Mouse (Mus musculus): Measurements from ENCODE around the gene Dnah17.

The Dnah17 gene

DNA sequence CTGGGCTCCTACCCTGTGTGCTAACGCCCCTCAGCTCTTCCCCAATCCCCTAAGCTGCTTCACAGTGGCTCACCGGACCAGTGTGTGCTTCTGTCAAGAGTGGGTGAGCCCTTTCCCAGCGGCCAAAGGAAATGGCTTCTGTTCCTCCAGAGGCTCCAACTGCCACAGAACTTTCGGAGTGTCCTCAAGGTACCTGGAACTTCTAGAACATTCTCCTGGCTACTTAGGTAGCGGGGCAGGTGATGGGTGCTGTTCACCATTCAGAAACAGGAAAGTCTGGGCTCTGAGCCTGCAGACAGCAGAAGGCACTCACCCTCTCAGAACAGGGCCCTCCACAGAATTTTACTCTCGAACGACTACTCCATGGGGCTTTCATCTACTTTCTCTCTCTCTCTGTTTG, at the start of gene Dnah17:
TSS of gene Dnah17 (minus strand) at position 101 of the 400 bp plus-strand sequence.
- DNase-seq (ENCODE audit: low read depth, low spot score) = no peak

DNA sequence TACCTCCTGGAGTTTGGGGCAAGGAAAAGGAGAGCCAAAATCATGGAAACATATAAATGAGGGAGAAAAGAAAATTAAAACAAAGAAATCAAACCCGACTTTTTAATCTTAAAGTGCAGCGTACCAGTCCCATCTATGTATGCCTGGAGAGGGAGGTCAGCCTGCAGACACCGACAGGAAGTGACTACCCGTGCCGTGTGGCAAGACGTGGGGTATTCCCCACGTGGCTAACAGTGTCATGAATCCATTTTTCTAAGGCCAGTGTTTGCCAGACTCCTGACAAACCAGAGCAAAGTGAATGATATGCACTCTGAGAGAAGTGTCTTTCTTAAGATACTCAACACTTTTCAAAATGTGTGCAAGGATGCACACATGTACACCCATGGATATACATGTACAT, 49.8 kb upstream of the Dnah17 start:
- DNase-seq (ENCODE audit: low read depth, low spot score) = no peak

DNA sequence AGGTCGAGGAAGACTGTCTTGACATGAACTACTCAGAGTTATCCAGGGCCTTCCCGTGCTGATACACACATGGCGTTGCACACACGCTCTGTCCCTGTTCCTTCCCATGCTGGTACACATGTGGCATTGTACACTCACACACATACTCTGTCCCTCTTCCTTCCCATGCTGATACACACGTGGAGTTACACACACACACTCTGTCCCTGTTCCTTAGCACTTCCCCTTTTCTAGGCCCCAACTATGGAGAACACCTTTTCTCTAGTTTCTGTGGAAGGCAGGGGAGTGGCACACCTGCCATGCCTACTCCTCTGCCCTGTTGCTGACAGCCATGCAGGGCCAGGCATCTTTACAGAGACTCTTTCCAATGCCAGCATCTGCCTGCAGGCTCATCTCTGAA, 47.8 kb upstream of the Dnah17 start:
- DNase-seq (ENCODE audit: low read depth, low spot score) = no peak

DNA sequence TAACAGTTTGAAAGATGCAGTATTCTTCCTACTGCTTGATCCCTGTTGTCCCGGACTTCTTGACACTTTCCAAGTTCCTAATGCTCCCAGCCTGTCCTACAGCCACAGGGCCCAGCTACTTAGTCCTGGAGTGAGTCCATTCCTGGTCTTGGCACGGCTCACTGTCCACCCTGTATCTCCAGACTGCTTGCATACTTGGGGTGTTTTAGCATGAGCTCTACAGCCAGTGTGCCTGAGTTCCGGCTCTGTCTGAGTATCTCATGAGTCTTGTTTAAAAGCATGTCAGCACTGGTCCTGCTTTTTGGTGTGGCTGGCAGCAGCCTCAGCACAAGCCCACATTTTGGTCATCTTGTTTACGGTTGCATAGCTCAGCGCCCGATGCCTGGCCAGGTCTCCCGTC, 44.3 kb upstream of the Dnah17 start:
- no peak for DNase-seq (ENCODE audit: low read depth, low spot score)

DNA sequence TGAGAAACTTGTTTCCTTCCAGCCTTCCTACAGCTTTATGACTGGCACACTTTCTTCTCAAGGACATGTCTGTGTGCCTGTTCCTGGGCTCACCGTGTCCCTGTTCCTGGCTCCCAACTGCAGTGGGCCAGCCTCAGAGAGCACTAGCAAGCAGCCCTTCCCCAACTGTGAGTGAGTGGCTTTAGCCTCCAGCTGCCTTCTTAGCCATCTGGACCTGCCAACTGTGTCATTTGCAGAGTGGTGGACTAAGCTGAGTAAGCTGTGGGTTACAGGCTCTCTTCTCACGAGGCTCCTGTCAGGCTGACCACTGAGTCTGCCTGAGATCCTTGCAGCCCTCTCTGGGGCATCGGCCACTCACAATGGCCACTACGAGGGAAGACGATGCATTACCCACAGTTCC, 42.3 kb upstream of the Dnah17 start:
- no peak for DNase-seq (ENCODE audit: low read depth, low spot score)

DNA sequence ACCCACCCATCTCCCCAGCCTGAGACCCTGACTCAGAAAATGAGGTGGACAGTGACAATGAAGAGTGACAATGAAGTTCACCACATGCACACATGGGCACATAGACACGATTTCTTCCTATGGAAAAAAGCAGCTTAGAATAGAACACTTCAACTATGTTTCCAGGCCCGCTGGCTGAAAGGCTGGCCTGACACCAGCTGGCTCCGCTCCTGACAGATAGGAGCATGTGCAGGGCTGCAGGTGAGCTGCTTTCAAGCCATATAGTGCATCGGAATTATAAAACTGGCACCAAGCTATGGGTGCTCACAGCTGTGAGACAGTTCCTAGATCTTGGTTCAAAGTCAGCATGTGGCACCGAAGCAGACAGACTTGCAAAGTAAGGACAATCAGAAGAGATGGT, 39.9 kb upstream of the Dnah17 start:
- DNase-seq (ENCODE audit: low read depth, low spot score) = no peak

DNA sequence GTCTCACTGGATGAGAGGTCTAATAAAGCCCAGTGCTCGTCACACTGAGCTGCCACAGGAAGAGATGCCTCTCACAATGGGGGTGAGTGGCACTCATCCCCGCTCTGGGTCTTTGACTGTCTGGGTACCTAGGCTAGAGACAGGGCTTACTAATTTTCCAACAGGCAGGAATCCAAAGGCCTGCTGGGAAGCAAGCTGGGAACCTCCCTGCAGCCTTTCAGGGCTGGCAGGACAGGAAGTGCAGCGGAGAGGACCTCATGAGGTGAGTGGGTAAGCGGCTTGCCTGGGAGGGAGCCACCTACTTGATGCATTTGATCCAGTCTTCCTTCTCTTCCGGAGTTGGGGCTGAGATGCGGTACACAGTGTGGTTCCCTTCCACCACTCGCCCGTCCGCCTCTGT, 38.3 kb upstream of the Dnah17 start:
- no peak for DNase-seq (ENCODE audit: low read depth, low spot score)

DNA sequence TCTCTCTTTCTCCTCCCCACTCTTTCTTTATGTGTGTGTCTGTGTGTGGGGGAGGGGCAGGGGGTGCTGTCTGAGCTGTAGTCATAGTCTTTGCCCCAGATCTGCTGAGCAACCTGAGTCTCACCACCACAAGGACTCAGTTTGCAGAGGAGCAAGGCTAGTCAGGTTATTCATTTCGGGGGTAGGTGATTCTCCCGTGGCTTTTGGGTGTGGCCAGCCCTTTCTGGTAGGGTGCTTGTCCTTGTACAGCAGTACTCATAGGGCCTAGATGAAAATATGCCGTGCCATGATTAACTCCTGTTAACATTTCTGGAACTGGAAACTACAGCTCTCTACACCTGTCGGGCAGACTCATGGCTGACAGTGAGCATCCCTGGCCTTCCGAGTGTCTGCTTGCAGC, 36.2 kb upstream of the Dnah17 start:
- no peak for DNase-seq (ENCODE audit: low read depth, low spot score)

DNA sequence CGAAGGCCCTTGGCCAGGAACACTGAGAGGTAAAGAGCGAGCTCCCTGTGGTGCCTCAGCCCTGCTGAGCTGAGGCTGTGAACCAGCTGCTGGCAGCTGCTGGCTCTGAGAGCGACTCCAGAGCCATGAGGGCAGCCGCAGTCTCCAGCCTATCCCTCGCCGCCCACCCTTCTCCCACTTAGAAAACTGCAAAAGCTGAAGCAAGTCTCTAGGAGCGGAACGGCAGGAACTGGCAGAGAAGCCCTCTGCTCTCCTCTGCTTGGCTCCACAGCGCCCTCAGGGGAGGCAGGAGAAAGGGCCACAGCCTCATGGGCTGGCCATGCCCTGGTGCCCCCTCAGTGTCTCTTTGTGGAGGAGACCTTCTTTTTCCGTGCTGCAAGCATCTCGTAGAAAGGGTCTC, 35.2 kb upstream of the Dnah17 start:
- DNase-seq (ENCODE audit: low read depth, low spot score) = no peak

DNA sequence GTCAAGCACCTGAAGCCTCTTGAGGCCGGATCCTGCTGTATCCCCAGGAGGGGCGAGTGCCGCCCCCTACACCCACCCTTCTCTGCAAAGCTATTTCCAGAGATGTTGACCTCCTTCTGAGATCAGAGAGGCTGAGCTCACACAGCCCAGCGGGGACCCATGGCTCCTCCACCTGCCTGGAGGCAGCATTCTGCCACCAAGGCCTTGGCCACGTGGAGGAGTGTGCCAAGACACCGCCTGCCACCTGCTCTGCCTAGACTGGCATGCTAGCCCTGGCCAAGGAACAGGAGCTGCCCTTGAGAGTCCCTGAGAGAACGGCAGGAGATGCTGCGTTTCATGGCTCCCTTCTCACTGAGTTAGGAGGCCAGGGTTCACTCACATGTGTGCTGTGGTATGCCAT, 34.1 kb upstream of the Dnah17 start:
- DNase-seq (ENCODE audit: low read depth, low spot score) = no peak

DNA sequence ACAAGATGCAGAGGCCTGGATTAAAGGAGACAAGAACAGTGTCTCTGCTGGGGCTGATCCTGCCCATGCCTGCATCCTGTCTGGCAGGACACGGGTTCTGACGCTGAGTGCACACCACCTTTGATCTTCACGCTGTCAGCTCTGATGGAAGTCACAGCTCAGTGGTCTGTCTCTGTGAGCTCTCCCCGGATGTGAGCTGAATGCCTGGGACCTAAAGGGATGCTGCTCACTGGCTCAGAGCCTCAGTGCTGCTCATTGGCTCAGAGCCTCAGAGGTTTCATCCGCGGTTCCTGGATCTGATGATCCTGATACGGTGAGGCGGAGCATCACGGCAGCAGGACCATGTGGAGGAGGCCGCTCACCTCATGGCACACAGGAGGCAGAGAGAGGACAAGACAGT, 31.8 kb upstream of the Dnah17 start:
- no peak for DNase-seq (ENCODE audit: low read depth, low spot score)

DNA sequence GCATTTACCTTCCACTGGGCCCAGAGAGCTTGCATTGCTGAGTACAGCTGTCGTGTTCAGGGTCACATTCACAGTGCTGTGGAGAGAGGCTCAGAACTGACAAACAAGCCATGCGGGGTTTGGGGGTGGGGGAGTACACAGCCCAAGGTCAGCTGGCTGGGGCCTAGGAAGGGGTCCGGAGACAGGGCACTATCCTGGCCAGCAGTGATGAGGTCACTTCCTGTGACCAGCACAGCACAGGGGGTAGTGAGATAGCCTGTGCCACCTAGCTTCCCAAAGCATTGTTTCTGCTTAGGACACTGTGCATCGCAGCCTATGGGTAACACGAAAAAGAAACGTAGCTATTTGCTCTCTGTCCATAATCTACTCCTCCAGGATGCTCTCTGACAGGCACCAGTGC, 30.8 kb upstream of the Dnah17 start:
- no peak for DNase-seq (ENCODE audit: low read depth, low spot score)

DNA sequence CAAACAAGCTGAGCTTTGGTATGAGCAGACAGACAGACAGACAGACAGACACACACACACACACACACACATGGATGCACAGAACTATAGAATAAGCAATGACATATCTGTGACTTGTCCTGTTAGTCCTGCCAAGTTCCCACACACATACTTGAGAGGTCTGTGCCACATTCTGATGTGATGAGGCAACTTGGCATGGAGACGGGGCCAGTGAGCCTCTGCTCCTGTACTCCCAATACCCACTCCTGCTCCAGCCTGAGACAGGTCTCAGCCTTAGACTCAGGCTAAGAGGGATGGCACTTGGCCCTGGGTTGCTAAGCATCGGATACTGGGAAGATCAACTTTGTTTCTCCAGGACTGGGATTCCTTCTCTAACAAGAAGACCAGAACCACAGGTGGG, 30.3 kb upstream of the Dnah17 start:
- DNase-seq (ENCODE audit: low read depth, low spot score) = no peak

DNA sequence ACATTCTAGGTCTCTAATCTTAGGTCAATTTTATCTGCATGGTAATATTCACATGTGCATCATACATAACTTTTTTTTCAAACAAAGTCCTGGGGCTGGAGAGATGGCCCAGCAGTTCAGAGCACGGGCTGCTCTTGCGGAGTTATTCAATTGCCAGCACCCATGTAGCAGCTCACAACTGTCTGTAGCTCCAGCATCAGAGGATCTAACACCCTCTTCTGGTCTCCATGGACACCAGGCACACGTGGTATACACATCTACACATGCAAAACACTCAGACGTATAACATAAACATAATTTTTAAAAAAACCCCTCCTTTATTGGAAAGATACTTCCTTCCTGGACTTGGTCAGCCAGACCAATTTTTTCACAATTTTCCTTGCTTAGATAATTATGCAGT, 28.3 kb upstream of the Dnah17 start:
- DNase-seq (ENCODE audit: low read depth, low spot score) = no peak

DNA sequence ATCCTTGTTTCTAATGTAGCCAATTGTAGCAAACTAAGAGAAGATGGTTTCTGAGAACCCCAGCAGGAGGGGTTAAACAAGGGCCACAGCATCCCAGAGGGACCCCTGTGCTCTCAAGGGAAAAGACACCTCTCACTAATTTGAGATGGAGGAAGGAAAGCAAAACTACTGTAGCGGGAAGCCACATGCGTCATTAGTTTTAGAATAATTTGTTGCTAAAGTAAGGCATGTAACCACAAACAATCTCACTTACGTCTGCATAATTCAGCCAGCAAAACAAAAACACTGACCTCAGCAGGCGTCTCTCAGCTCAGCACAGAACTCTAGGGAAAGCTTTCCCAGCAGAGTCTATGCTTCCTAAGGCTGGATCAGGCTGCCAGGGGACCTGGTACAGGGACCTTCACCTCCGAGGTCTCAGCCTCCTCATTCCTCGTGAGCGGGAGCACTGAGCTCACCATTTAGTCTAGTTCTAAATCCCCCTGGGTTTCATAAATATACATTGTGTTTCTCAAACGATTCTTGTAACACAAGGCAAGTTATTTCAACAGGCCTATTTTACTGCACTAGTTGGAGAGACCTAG, 26.1 kb upstream of the Dnah17 start:
- DNase-seq (ENCODE audit: low read depth, low spot score) = no peak

DNA sequence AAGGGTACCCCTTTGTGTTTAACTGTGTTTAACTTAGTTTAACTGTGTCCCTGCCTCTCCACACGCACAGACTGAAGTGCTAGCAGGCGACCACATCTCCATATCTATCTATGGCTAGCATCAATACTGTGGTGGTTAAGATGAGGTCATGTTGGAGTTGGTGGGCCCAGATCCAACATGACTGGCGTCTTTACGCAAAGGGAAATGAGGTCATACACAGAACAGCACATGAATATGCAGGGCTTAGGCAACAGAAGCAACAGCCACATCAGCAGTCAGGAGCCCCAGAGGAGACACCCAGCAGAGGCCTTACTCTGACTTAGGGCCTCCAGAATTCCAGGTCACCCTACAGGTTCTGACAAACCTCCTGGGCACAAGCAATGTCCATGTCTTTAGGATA, 22.5 kb upstream of the Dnah17 start:
- DNase-seq (ENCODE audit: low read depth, low spot score) = no peak

DNA sequence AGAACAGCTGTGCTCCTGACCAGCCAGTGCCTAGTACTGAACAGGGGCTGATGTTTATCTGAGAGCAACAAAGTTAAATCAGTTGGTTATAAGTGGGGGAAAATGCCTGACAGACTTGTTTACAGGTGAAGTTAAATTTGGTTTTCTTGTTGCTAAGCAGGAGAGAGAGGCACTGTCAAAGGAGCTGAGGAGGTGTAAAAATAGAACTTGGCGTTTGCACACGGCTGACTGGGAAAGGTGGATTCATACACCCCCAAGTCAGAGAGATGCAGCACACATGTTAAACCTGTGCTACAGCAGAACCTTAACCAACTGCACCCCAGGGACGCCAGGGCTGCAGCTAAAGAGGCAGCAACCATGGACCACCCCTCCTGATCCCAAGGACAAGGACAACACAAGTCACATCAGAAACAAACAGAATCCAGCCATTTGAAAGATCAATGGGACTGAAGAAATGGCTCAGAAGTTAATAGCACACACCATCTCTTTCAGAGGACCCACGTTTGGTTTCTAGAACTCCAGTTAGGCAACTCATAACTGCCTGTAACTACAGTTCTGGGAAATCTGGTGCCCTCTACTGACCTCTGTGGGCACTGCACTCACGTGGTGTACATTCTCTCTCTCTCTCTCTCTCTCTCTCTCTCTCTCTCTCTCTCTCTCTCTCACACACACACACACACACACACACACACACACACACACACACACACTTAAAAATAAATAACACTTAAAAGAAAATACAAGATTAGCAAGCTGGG, 21.2 kb upstream of the Dnah17 start:
- no peak for DNase-seq (ENCODE audit: low read depth, low spot score)

DNA sequence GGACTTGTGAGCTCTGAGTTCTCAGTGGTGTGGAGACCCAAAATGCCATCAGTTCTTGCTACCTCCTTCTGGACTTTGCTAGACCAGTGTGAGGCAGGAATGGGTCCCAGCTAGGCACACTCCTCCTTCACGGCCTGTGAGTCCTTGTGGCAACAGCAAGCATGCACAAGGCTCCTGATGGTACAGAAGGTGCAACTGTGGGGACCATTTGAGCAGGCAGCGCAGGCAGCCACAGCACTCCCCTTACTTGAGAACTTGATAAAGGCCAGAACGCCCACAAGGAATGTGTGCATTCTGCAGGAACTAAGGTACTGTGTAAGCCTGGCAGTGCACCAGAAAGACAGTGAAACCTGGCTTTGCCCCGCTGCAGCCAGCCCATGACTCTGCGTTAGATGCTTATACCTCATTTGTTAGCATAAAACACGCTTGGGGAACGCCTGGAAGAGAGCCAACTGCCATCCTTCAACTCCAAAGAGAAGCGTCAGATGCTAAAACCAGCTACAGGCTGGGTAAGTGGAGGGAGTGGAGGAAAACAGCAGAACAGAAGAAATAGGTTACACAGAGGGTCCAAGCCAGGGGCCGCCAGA, 19.8 kb upstream of the Dnah17 start:
- DNase-seq (ENCODE audit: low read depth, low spot score) = no peak

DNA sequence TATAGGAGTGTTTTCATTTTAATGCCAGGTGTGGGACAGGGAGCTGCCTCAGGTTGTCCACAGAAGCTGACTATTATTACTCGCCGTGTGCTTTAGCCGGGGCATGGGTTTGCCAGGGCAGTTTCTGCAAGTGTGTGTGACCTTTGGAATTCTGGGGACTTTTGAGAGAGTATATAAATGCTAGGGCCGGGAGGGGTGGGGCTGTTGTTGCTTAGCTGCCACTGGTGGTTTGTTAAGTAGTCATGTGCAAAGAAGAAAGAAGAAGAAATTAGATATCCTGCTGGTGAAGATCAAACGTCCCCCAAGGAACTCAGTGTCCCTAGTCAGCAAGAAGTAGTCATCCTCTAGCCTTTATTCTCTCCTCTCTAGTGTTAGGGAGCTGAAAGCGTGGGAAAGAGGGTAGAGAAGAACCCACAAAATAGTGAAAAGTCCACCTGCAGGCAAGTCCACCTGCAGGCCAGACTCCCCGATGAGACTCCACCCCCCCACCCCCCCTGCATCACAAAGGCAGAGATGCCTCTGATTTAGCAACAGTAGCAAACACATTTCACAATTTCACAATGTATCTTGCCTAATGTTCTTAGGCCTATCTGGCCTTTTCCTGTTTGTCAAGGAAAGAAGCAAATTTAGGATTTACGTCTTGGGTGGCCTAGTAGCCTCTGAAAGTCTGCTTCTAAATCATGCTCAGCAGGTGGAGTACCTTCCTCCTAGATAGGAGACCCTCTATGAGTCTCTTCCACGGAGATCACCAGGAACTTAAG, 17.6 kb upstream of the Dnah17 start:
- DNase-seq (ENCODE audit: low read depth, low spot score) = no peak

DNA sequence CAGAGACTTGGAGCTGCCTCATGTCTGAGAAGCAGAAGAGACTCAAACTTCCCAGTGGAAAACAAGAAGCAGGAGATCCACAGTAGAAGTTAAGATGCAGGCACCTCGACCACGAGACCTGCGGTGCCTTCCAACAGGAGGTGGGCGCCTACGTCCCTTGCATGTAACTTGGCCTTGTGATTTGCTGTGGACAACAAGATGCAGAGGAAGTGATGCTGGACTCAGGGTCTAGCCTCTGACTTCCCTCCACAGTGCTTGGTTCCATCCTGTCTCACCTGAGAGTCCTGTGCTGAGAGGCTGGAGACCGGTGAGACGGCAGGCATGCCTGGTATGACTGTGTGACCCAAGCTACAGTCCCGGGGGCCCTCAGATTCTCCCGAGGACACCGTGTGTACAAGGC, 16.0 kb upstream of the Dnah17 start:
- no peak for DNase-seq (ENCODE audit: low read depth, low spot score)

DNA sequence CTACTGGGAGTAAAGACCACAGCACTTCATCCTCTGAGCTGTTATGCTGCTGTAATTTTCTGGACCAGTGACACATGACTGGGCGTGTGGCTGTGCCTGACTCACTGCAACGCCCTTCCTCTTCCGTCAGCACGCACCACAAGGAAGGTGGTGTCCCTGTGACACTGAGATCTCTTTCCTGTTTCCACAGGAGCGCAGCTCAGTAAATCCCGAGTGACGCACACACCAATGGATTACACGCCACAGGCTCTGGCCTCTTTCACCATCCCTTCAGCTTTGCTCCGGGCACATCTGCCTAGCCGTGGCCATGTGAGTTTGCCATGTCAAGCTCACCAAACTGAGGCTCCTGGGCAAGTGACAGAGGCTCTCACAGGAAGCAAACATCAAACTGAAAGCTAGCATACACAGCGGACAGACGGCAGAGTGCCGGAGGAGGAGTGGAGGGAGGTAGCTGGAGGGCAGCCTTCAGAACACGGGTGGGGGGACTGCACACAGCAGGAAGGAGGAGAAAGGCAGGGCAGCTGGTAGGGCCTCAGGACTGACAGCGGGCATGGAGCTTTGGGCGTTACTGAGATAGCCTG, 15.4 kb upstream of the Dnah17 start:
- no peak for DNase-seq (ENCODE audit: low read depth, low spot score)

DNA sequence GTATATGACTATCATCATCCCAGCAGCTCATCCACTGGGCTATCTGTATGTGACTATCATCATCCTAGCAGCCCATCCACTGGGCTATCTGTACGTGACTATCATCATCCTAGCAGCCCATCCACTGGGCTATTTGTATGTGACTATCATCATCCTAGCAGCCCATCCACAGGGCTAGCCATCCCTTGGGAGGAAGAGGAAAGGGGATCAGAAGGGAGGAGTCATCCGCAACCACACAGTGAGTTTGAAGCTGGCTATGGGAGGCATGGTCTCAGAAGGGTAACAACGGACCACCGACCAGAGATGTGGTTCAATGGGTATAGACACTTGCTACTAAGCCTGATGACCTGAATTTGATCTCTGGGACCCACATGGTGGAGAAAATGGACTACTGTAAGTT, 14.7 kb upstream of the Dnah17 start:
- no peak for DNase-seq (ENCODE audit: low read depth, low spot score)
